Mouse (Mus musculus) heart, adult 2 months (tissue): ENCODE data around the gene Atrnl1.

Experiments used
- CTCF ChIP-seq: fragments of 200-600 bp; IDR thresholded peaks from 2 replicates; pipeline ENCODE4 v1.8.1; 2022; ENCODE audit warnings: antibody characterized with exemption, mild to moderate bottlenecking, moderate library complexity
- EP300 ChIP-seq: fragments of 200-500 bp; IDR thresholded peaks from 2 replicates; pipeline ENCODE4 v1.6.1; 2011; ENCODE audit warnings: low read depth, low read length, control low read depth; ENCODE audit not compliant: insufficient read depth
- POLR2A ChIP-seq: fragments of 200-500 bp; IDR thresholded peaks from 2 replicates; pipeline ENCODE4 v1.6.1; 2011; ENCODE audit warnings: mild to moderate bottlenecking, low read depth, low read length, control low read depth; ENCODE audit not compliant: insufficient read depth

GRCm38 (mm10) chr19:58043550-58043949 is 432.7 kb downstream of the Atrnl1 start:
- no peak for TF ChIP-seq CTCF
- no peak for TF ChIP-seq POLR2A
- TF ChIP-seq EP300: no peak
